Mouse (Mus musculus): ENCODE results near the gene Jak1. TPM values are rescaled to one million over a fixed set of nuclear protein-coding genes. Genes with fewer than 3 reads are reported as not detected.

Gene Jak1
- polyA plus RNA-seq, 1 experiment = 127 TPM

GRCm38 (mm10) chr4:101244257-101245011, 20.6 kb downstream of the Jak1 start:
- H3K4me3 ChIP-seq (ENCODE audit: insufficient read depth, low read length) = no peak overlapping the region
- no peak for TF ChIP-seq CTCF (IDR thresholded peaks at IDR 0.05; ENCODE audit: low read depth, low read length)
- TF ChIP-seq POLR2A (IDR thresholded peaks at IDR 0.05; ENCODE audit: borderline replicate concordance, low read depth, low read length) = no peak
- H3K4me1 ChIP-seq (ENCODE audit: control insufficient read depth, insufficient read depth, low read length) = peaks cover 42% of the 10 kb centered on the region
- peak overlapping the region; percentile 26 for H3K27ac ChIP-seq (ENCODE audit: insufficient read depth, low read depth, low read length)

- no peak overlapping the region for H3K4me3 ChIP-seq (ENCODE audit: insufficient read depth, low read length)
- H3K4me1 ChIP-seq (ENCODE audit: control insufficient read depth, insufficient read depth, low read length) = peaks cover 49% of the 10 kb centered on the region
- no peak overlapping the region for H3K27ac ChIP-seq (ENCODE audit: insufficient read depth, low read depth, low read length)
- TF ChIP-seq POLR2A (IDR thresholded peaks at IDR 0.05; ENCODE audit: borderline replicate concordance, low read depth, low read length) (no peak), CTCF (IDR thresholded peaks at IDR 0.05; ENCODE audit: low read depth, low read length) (no peak)
Observed at GRCm38 (mm10) chr4:101240875-101241173, 24.3 kb downstream of the Jak1 start.

- no peak for TF ChIP-seq POLR2A (IDR thresholded peaks at IDR 0.05; ENCODE audit: borderline replicate concordance, low read depth, low read length)
- no peak for TF ChIP-seq CTCF (IDR thresholded peaks at IDR 0.05; ENCODE audit: low read depth, low read length)
- Histone ChIP-seq H3K4me1 (ENCODE audit: control insufficient read depth, insufficient read depth, low read length) (peaks cover 49% of the 10 kb centered on the region), H3K4me3 (ENCODE audit: insufficient read depth, low read length) (no peak overlapping the region), H3K27ac (ENCODE audit: insufficient read depth, low read depth, low read length) (no peak overlapping the region)
Observed at GRCm38 (mm10) chr4:101240163-101240874, 24.8 kb downstream of the Jak1 start.

GRCm38 (mm10) chr4:101239313-101240162, 25.5 kb downstream of the Jak1 start:
- H3K4me1 ChIP-seq (ENCODE audit: control insufficient read depth, insufficient read depth, low read length) = peaks cover 49% of the 10 kb centered on the region
- H3K4me3 ChIP-seq (ENCODE audit: insufficient read depth, low read length) = no peak overlapping the region
- no peak overlapping the region for H3K27ac ChIP-seq (ENCODE audit: insufficient read depth, low read depth, low read length)
- TF ChIP-seq CTCF (IDR thresholded peaks at IDR 0.05; ENCODE audit: low read depth, low read length) (no peak), POLR2A (IDR thresholded peaks at IDR 0.05; ENCODE audit: borderline replicate concordance, low read depth, low read length) (no peak)

- no peak overlapping the region for H3K4me3 ChIP-seq (ENCODE audit: insufficient read depth, low read length)
- peaks cover 48% of the 10 kb centered on the region for H3K4me1 ChIP-seq (ENCODE audit: control insufficient read depth, insufficient read depth, low read length)
- H3K27ac ChIP-seq (ENCODE audit: insufficient read depth, low read depth, low read length) = no peak overlapping the region
- TF ChIP-seq CTCF (IDR thresholded peaks at IDR 0.05; ENCODE audit: low read depth, low read length) (no peak), POLR2A (IDR thresholded peaks at IDR 0.05; ENCODE audit: borderline replicate concordance, low read depth, low read length) (no peak)
Observed at GRCm38 (mm10) chr4:101238589-101238988, 26.5 kb downstream of the Jak1 start.

- no peak overlapping the region for H3K4me3 ChIP-seq (ENCODE audit: insufficient read depth, low read length)
- H3K27ac ChIP-seq (ENCODE audit: insufficient read depth, low read depth, low read length) = no peak overlapping the region
- peaks cover 47% of the 10 kb centered on the region for H3K4me1 ChIP-seq (ENCODE audit: control insufficient read depth, insufficient read depth, low read length)
- TF ChIP-seq CTCF (IDR thresholded peaks at IDR 0.05; ENCODE audit: low read depth, low read length) (no peak), POLR2A (IDR thresholded peaks at IDR 0.05; ENCODE audit: borderline replicate concordance, low read depth, low read length) (no peak)
Observed at GRCm38 (mm10) chr4:101236797-101237196, 28.3 kb downstream of the Jak1 start.

- Histone ChIP-seq H3K27ac (ENCODE audit: insufficient read depth, low read depth, low read length) (no peak overlapping the region), H3K4me1 (ENCODE audit: control insufficient read depth, insufficient read depth, low read length) (peaks cover 54% of the 10 kb centered on the region), H3K4me3 (ENCODE audit: insufficient read depth, low read length) (no peak overlapping the region)
- TF ChIP-seq CTCF (IDR thresholded peaks at IDR 0.05; ENCODE audit: low read depth, low read length) (no peak), POLR2A (IDR thresholded peaks at IDR 0.05; ENCODE audit: borderline replicate concordance, low read depth, low read length) (no peak)
Observed at GRCm38 (mm10) chr4:101235964-101236363, 29.1 kb downstream of the Jak1 start.

GRCm38 (mm10) chr4:101234753-101235152, 30.3 kb downstream of the Jak1 start:
- TF ChIP-seq CTCF (IDR thresholded peaks at IDR 0.05; ENCODE audit: low read depth, low read length) (no peak), POLR2A (IDR thresholded peaks at IDR 0.05; ENCODE audit: borderline replicate concordance, low read depth, low read length) (no peak)
- peaks cover 61% of the 10 kb centered on the region for H3K4me1 ChIP-seq (ENCODE audit: control insufficient read depth, insufficient read depth, low read length)
- H3K27ac ChIP-seq (ENCODE audit: insufficient read depth, low read depth, low read length) = peak overlapping the region; percentile 31
- H3K4me3 ChIP-seq (ENCODE audit: insufficient read depth, low read length) = no peak overlapping the region

- peaks cover 57% of the 10 kb centered on the region for H3K4me1 ChIP-seq (ENCODE audit: control insufficient read depth, insufficient read depth, low read length)
- no peak overlapping the region for H3K4me3 ChIP-seq (ENCODE audit: insufficient read depth, low read length)
- peak overlapping the region; percentile 40 for H3K27ac ChIP-seq (ENCODE audit: insufficient read depth, low read depth, low read length)
- TF ChIP-seq POLR2A (IDR thresholded peaks at IDR 0.05; ENCODE audit: borderline replicate concordance, low read depth, low read length) (no peak), CTCF (IDR thresholded peaks at IDR 0.05; ENCODE audit: low read depth, low read length) (no peak)
Observed at GRCm38 (mm10) chr4:101234332-101234731, 30.8 kb downstream of the Jak1 start.

Data from bone marrow macrophage, adult 2 months (primary cell).